Mouse (Mus musculus) adrenal gland, postnatal 10 days (tissue): ENCODE measurements around the gene Pnn. TPM values are rescaled to one million over a fixed set of nuclear protein-coding genes. Genes with fewer than 3 reads are reported as not detected.

ENCODE experiments used
- DNase-seq: peaks from one replicate; pipeline ENCODE4 v3.0.0; 2021; ENCODE audit warnings: mixed read lengths
- total RNA-seq, 2 experiments: library from RNA; stranded (reverse); gene quantifications; 2 replicates each; pipeline ENCODE4 v1.2.3; 2021

Gene Pnn
- total RNA-seq, 2 experiments from 2014 or later: 33.8 to 50.0 TPM

DNA sequence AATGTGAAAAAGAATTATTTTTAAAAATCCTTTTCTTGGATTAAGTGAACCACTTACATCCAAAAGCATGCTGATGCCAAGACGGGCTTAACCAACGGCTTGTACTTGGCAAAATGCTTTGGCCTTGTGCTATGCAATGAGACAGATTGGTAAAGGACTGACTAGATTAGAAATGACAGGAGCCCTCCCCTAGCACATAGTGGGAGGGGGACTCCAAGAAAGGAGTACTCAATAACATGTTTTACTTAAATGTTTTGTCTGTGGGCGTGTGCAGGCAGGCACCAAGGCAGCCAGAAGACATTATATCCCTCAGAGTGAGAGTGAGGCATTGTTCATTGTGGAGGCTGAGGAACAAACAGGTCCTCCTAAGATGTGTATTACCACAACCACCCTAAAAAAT, 7.4 kb downstream of the Pnn start:
- DNase-seq: no peak

- DNase-seq: no peak
Observed at GRCm38 (mm10) chr12:59076996-59077395, 10.3 kb downstream of the Pnn start.

DNA sequence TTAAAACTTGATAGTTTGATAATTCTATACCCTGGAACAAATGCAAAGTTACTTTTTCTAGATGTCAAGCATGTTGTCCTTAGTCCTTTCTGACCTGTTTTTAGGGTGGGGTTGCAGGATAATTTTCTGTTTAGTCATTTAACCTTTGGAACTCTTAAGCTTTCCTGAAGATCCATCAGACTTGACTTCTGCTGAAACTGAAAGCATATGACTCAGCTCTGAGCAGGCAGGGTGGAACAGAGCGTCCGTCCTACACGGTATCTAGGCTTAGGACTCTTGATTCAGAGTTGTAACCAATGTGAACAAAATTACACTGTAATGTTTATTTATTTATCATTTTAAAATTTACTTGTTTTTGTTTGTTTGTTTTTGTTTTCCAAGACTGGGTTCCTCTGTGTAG, 11.2 kb downstream of the Pnn start:
- no peak for DNase-seq

DNA sequence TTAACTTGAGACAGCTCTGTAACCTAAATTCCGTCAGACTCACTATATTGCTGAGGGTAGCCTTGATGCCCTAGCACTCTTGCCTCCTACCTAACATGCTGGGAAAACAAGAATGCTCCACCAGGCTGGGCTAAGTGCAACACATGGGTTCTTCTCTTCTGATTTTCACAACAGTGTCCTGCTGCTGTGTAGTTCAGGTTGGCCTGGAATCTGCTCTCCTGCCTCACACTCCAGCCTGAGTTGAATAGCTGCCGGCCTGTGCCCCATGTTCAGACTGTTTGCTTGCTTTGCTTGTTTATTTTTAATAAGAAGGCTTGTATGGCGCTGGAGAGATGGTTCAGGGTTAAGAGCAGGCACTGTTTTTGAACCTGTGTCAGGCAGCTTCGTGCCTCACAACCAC, 13.8 kb downstream of the Pnn start:
- no peak for DNase-seq

DNA sequence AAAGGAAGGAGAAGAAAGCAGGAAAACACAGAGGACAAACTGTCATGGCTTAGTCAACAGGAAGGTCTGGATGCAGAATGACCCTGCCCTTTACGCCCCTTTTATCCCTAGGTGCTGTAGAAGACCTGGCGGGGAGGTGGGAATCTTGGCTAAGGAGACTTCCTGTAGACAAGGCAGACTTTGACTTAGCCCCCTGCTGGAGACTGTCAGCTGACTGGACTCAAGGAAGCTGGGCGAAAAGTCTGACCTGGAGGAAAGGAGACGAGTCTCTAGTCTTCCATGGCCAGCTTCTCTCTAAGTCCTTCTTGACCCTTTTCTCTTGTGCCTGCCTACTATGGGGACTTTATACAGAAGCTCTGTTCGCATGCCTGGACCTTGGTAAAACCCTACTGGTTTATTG, 17.8 kb downstream of the Pnn start:
- DNase-seq: no peak

GRCm38 (mm10) chr12:59086171-59086570, 19.5 kb downstream of the Pnn start:
- no peak for DNase-seq

- no peak for DNase-seq
Observed at GRCm38 (mm10) chr12:59093543-59093942, 26.9 kb downstream of the Pnn start.

- no peak for DNase-seq
Observed at GRCm38 (mm10) chr12:59095104-59096025, 28.7 kb downstream of the Pnn start, which contains the start of gene Mia2. Gene Mia2 (plus strand): TSS chr12:59095799.

GRCm38 (mm10) chr12:59104771-59105170, 38.1 kb downstream of the Pnn start:
- no peak for DNase-seq

DNA sequence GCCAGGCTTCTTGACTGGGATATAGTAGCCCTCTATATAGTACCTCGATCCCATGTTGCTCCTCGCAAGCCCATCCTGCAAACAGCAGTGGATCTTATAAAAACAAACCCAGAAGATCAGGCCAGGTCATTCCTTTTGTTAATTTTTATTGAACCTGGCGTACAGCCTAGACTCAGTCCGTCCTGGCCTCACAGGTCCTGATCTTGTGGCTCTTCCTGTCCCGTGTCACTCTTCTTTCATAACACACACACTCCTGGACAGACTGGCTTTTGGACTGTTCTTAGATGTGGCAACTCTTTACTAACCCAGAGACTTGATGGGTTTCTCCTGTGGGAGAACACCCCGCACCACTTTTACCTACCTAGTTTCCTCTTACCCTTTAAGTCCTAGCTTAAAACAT, 39.2 kb downstream of the Pnn start:
- no peak for DNase-seq

GRCm38 (mm10) chr12:59106491-59106890, 39.8 kb downstream of the Pnn start:
- DNase-seq: no peak

GRCm38 (mm10) chr12:59107926-59108325, 41.2 kb downstream of the Pnn start:
- DNase-seq: no peak

GRCm38 (mm10) chr12:59117184-59117583, 50.5 kb downstream of the Pnn start:
- DNase-seq: no peak

Other genes with a start within 250 kb of the Pnn start
- 10 to 100 TPM; 45.3 to 45.6 TPM for gene Sec23a, start 54.9 kb upstream of the Pnn start, total RNA-seq
- gene Gemin2, start 53.5 kb upstream of the Pnn start, total RNA-seq: 10 to 100 TPM; 11.1 to 13.5 TPM
- gene Trappc6b, start 5.4 kb upstream of the Pnn start, total RNA-seq: 10 to 100 TPM; 83.3 to 85.0 TPM
- gene Mia2, start 28.9 kb downstream of the Pnn start, total RNA-seq: 10 to 100 TPM; 86.8 to 88.6 TPM
- gene Fbxo33, start 152.8 kb downstream of the Pnn start, total RNA-seq: 10 to 100 TPM; 21.1 to 22.0 TPM